Mouse (Mus musculus): ENCODE results near the gene Hist2h2ab. TPM values are rescaled to one million over a fixed set of nuclear protein-coding genes. Genes with fewer than 3 reads are reported as not detected.

Gene Hist2h2ab
- total and polyA plus RNA-seq, 3 experiments: 1.1 to 31.4 TPM; not detected in 1

- TF ChIP-seq CHD2 (IDR thresholded peaks at IDR 0.05; ENCODE audit: low read length) (peak; percentile 87), ZNF384 (IDR thresholded peaks at IDR 0.05; ENCODE audit: low read depth, low read length) (no peak), RCOR1 (conservative IDR thresholded peaks at IDR 0.05; ENCODE audit: low read depth, low read length) (no peak; the same call in 1 of the 2 replicates), POLR2AphosphoS2 (IDR thresholded peaks at IDR 0.05; ENCODE audit: low read depth, low read length) (peak; percentile 91; the same call in 1 of the 2 replicates), IRF4 (IDR thresholded peaks at IDR 0.05; ENCODE audit: low read depth, low read length) (no peak; the same call in 1 of the 2 replicates), RAD21 (IDR thresholded peaks at IDR 0.05; ENCODE audit: low read depth, low read length) (no peak), ETS1 (conservative IDR thresholded peaks at IDR 0.05; ENCODE audit: low read depth, low read length) (no peak), JUN (IDR thresholded peaks at IDR 0.05; ENCODE audit: insufficient read depth, low read depth, low read length) (no peak), CTCF (conservative IDR thresholded peaks at IDR 0.05 in 1 of 2, IDR thresholded peaks at IDR 0.05 in 1 of 2; ENCODE audit: low read depth in 2 of 2, low read length in 2 of 2) (no peak), TCF12 (IDR thresholded peaks at IDR 0.05; ENCODE audit: low read depth, low read length) (peak; percentile 78), PAX5 (IDR thresholded peaks at IDR 0.05; ENCODE audit: low read length) (no peak), MXI1 (IDR thresholded peaks at IDR 0.05; ENCODE audit: low read depth, low read length) (no peak; the same call in 1 of the 2 replicates), POLR2A (IDR thresholded peaks at IDR 0.05; ENCODE audit: low read depth, low read length) (peak; percentile 97), TBP (conservative IDR thresholded peaks at IDR 0.05; ENCODE audit: low read depth, low read length) (peak; percentile 60), UBTF (IDR thresholded peaks at IDR 0.05; ENCODE audit: low read depth, low read length) (no peak), SMC3 (IDR thresholded peaks at IDR 0.05; ENCODE audit: low read depth, low read length) (no peak), MYC (IDR thresholded peaks at IDR 0.05; ENCODE audit: low read depth, low read length) (peak; percentile 66)
These were observed 47.2 kb upstream of the Hist2h2ab start, which contains the start of gene Sf3b4 (continued) for GRCm38 (mm10) chr3:96172197-96173178.

- Histone ChIP-seq H3K27ac (ENCODE audit: insufficient read depth, low read depth) (no peak overlapping the region), H3K36me3 (replicated peaks in 1 of 2; ENCODE audit: control insufficient read depth in 1 of 2, insufficient read depth in 1 of 2, low read length in 1 of 2) (peaks cover 40 to 63% of the 10 kb centered on the region in 2 experiments)
- DNase-seq (ENCODE audit: extremely low read depth): no peak
- no peak for TF ChIP-seq POLR2AphosphoS2 (IDR thresholded peaks at IDR 0.05; ENCODE audit: low read depth, low read length)
- no peak for TF ChIP-seq SIN3A (IDR thresholded peaks at IDR 0.05; ENCODE audit: low read length)
- TF ChIP-seq ETS1 (conservative IDR thresholded peaks at IDR 0.05; ENCODE audit: low read depth, low read length): no peak
- TF ChIP-seq HCFC1 (IDR thresholded peaks at IDR 0.05; ENCODE audit: low read depth, low read length): no peak
- TF ChIP-seq TCF12 (IDR thresholded peaks at IDR 0.05; ENCODE audit: low read depth, low read length): no peak
- peak; percentile 75 for TF ChIP-seq BHLHE40 (IDR thresholded peaks at IDR 0.05; ENCODE audit: low read depth, low read length)
- TF ChIP-seq MAX (IDR thresholded peaks at IDR 0.05; ENCODE audit: low read length): peak; percentile 69
- TF ChIP-seq KAT2A (IDR thresholded peaks at IDR 0.05; ENCODE audit: insufficient replicate concordance, low read length): no peak
- TF ChIP-seq MYC (IDR thresholded peaks at IDR 0.05; ENCODE audit: low read depth, low read length): peak; percentile 55; the same call in 1 of the 2 replicates
- TF ChIP-seq E2F4 (IDR thresholded peaks at IDR 0.05; ENCODE audit: insufficient replicate concordance, low read depth, low read length): no peak
- TF ChIP-seq IRF4 (IDR thresholded peaks at IDR 0.05; ENCODE audit: low read depth, low read length): no peak
- TF ChIP-seq EP300 (IDR thresholded peaks at IDR 0.05; ENCODE audit: low read length): no peak
- TF ChIP-seq CHD2 (IDR thresholded peaks at IDR 0.05; ENCODE audit: low read length): no peak
- TF ChIP-seq RAD21 (IDR thresholded peaks at IDR 0.05; ENCODE audit: low read depth, low read length): no peak
- no peak for TF ChIP-seq NELFE (IDR thresholded peaks at IDR 0.05; ENCODE audit: low read depth, low read length)
- no peak for TF ChIP-seq JUN (IDR thresholded peaks at IDR 0.05; ENCODE audit: insufficient read depth, low read depth, low read length)
- TF ChIP-seq MEF2A (IDR thresholded peaks at IDR 0.05; ENCODE audit: borderline replicate concordance, low read depth, low read length): no peak
- no peak for TF ChIP-seq POLR2A (IDR thresholded peaks at IDR 0.05; ENCODE audit: low read depth, low read length)
- TF ChIP-seq MXI1 (IDR thresholded peaks at IDR 0.05; ENCODE audit: low read depth, low read length): peak; percentile 44; the same call in 1 of the 2 replicates
- no peak for TF ChIP-seq ZNF384 (IDR thresholded peaks at IDR 0.05; ENCODE audit: low read depth, low read length)
- TF ChIP-seq NRF1 (IDR thresholded peaks at IDR 0.05; ENCODE audit: low read depth, low read length): no peak
- TF ChIP-seq CTCF (conservative IDR thresholded peaks at IDR 0.05 in 1 of 2, IDR thresholded peaks at IDR 0.05 in 1 of 2; ENCODE audit: low read depth in 2 of 2, low read length in 2 of 2): no peak
- no peak for TF ChIP-seq TBP (conservative IDR thresholded peaks at IDR 0.05; ENCODE audit: low read depth, low read length)
- no peak for TF ChIP-seq PAX5 (IDR thresholded peaks at IDR 0.05; ENCODE audit: low read length)
- no peak for TF ChIP-seq ELF1 (IDR thresholded peaks at IDR 0.05; ENCODE audit: low read depth, low read length)
- TF ChIP-seq UBTF (IDR thresholded peaks at IDR 0.05; ENCODE audit: low read depth, low read length): no peak
- TF ChIP-seq ZC3H11A (IDR thresholded peaks at IDR 0.05; ENCODE audit: low read depth, low read length): no peak
- no peak for TF ChIP-seq USF1 (IDR thresholded peaks at IDR 0.05; ENCODE audit: low read depth, low read length)
- TF ChIP-seq GABPA (IDR thresholded peaks at IDR 0.05; ENCODE audit: insufficient replicate concordance, low read depth, low read length): no peak
These were observed 46.5 kb upstream of the Hist2h2ab start for GRCm38 (mm10) chr3:96173185-96173584.

More at GRCm38 (mm10) chr3:96173185-96173584, 46.5 kb upstream of the Hist2h2ab start:
- H3K9me3 ChIP-seq (replicated peaks; ENCODE audit: low read length): no peaks in the 10 kb centered on the region
- no peaks in the 10 kb centered on the region for H3K27me3 ChIP-seq (replicated peaks)
- H3K4me2 ChIP-seq (ENCODE audit: insufficient read depth, low read depth, poor library complexity, severe bottlenecking): peak overlapping the region; percentile 79; the same call in 1 of the 2 replicates
- peaks cover 8 to 47% of the 10 kb centered on the region in 2 experiments for H3K4me1 ChIP-seq (ENCODE audit: control insufficient read depth in 1 of 2, insufficient read depth in 2 of 2)
- in situ Hi-C loops (cut with MboI; ENCODE audit: low pct_ligation_motif_present, low pct_unique_long_range_greater_than_20kb, low sequenced_read_pairs) (no loop called here), dilution Hi-C loops (cut with MboI; ENCODE audit: extremely low pct_ligation_motif_present, extremely low pct_unique_long_range_greater_than_20kb, low sequenced_read_pairs) (no loop called here)
- H3K4me3 ChIP-seq (replicated peaks in 1 of 3; ENCODE audit: low read depth in 2 of 3, low read length in 2 of 3, poor library complexity in 1 of 3): peak overlapping the region; percentile 65 to 99 (median 96)
- H3K9ac ChIP-seq (ENCODE audit: insufficient read depth, low read depth): peak overlapping the region; percentile 94
- H3K79me2 ChIP-seq (replicated peaks; ENCODE audit: control insufficient read depth, extremely low read depth, insufficient read depth, poor library complexity, severe bottlenecking): peaks cover 37% of the 10 kb centered on the region

Measured in CH12.LX (cell line).